Mouse (Mus musculus): ENCODE measurements around the gene Zc3h12a. TPM values are rescaled to one million over a fixed set of nuclear protein-coding genes. Genes with fewer than 3 reads are reported as not detected.

Gene Zc3h12a
- total and polyA plus RNA-seq, 3 experiments: 0.92 to 3.3 TPM; not detected in 1

DNA sequence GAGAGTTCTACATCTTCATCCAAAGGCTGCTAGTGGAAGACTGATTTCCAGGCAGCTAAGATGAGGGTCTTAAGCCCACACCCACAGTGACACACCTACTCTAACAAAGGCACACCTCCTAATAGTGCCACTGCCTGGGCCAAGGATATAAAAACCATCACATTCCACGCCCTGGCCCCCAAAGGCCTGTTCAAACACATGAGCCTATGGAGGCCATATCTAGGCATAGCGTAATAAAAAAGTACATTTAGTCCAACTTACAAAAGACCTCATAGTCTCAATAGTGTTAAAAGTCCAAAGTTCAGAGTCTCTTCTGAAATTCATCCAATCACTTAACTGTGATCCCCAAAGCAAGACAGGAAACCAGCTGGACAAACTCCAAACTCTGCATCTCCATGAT is 48.9 kb downstream of the Zc3h12a start:
- H3K9ac ChIP-seq (ENCODE audit: control insufficient read depth, low read depth, low read length, poor library complexity, severe bottlenecking): no peak overlapping the region
- H3K4me1 ChIP-seq (ENCODE audit: control insufficient read depth in 1 of 2, insufficient read depth in 2 of 2, low read length in 2 of 2): peaks cover 0 to 6% of the 10 kb centered on the region in 2 experiments; a peak in 2 of 4 replicates
- no peaks in the 10 kb centered on the region for H3K9me3 ChIP-seq (replicated peaks; ENCODE audit: insufficient read depth, low read length)
- TF ChIP-seq USF2 (IDR thresholded peaks at IDR 0.05; ENCODE audit: borderline replicate concordance in 1 of 2, insufficient read depth in 1 of 2, low read depth in 1 of 2, low read length in 2 of 2) (no peak), TCF12 (IDR thresholded peaks at IDR 0.05; ENCODE audit: low read depth, low read length) (no peak), CHD1 (IDR thresholded peaks at IDR 0.05; ENCODE audit: low read depth, low read length) (no peak), ZNF384 (IDR thresholded peaks at IDR 0.05; ENCODE audit: low read depth, low read length) (no peak), MYC (IDR thresholded peaks at IDR 0.05; ENCODE audit: low read depth, low read length) (no peak), POLR2A (IDR thresholded peaks at IDR 0.05; ENCODE audit: control insufficient read depth in 1 of 2, insufficient read depth in 1 of 2, low read depth in 1 of 2, low read length in 2 of 2, poor library complexity in 1 of 2) (no peak), CHD2 (IDR thresholded peaks at IDR 0.05; ENCODE audit: low read length) (no peak), MXI1 (IDR thresholded peaks at IDR 0.05; ENCODE audit: low read depth, low read length) (no peak), JUND (IDR thresholded peaks at IDR 0.05; ENCODE audit: low read depth, low read length) (no peak), MEF2A (IDR thresholded peaks at IDR 0.05; ENCODE audit: extremely low read depth, insufficient replicate concordance, low read depth, low read length, poor library complexity, severe bottlenecking) (no peak), NELFE (IDR thresholded peaks at IDR 0.05; ENCODE audit: low read depth, low read length) (no peak), TAL1 (IDR thresholded peaks at IDR 0.05; ENCODE audit: low read length) (no peak), POLR2AphosphoS2 (IDR thresholded peaks at IDR 0.05; ENCODE audit: low read length) (no peak), POLR2AphosphoS5 (IDR thresholded peaks at IDR 0.05; ENCODE audit: borderline replicate concordance, low read depth, low read length) (no peak), ZKSCAN1 (IDR thresholded peaks at IDR 0.05; ENCODE audit: low read depth, low read length) (no peak), UBTF (IDR thresholded peaks at IDR 0.05; ENCODE audit: borderline replicate concordance, insufficient read depth, low read depth, low read length) (no peak), MAZ (IDR thresholded peaks at IDR 0.05; ENCODE audit: low read depth, low read length) (no peak)
- H3K36me3 ChIP-seq (ENCODE audit: control insufficient read depth in 1 of 2, insufficient read depth in 2 of 2, low read length in 2 of 2): peaks cover 4 to 9% of the 10 kb centered on the region in 2 experiments; a peak in 3 of 4 replicates
- no peaks in the 10 kb centered on the region for H3K27me3 ChIP-seq (ENCODE audit: control insufficient read depth in 1 of 2, insufficient read depth in 2 of 2, low read length in 2 of 2)
- no peak overlapping the region for H3K27ac ChIP-seq (ENCODE audit: control insufficient read depth, low read depth, low read length)
- H3K79me2 ChIP-seq (ENCODE audit: control insufficient read depth, insufficient read depth, low read length, poor library complexity): peaks cover 5% of the 10 kb centered on the region; the same call in 1 of the 2 replicates
- DNase-seq (ENCODE audit: low read depth, low spot score): no peak
- no peak overlapping the region for H3K4me3 ChIP-seq (ENCODE audit: control insufficient read depth in 1 of 2, insufficient read depth in 1 of 2, low read depth in 2 of 2, low read length in 2 of 2)

DNA sequence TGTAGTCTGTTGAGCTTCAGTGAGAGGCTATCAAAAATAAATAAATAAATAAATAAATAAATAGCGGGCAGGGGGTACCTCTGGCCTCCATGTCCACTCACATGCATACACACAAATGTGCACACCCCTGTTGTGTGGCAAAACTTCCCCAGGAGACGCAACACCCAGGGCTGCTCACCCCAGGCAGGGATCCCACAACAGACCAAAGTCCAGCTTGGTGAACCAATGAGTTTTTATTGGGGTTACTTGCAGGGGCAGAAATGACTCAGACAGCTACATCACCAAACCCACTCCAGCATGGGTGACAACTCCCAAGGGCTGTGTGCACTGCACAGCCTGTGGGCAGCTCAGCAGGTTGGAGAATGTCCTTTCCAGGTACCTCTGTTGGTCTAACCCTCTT is 49.9 kb downstream of the Zc3h12a start:
- Histone ChIP-seq H3K9ac (ENCODE audit: control insufficient read depth, low read depth, low read length, poor library complexity, severe bottlenecking) (no peak overlapping the region), H3K79me2 (ENCODE audit: control insufficient read depth, insufficient read depth, low read length, poor library complexity) (no peaks in the 10 kb centered on the region)

More for the DNA sequence above, 49.9 kb downstream of the Zc3h12a start:
- TF ChIP-seq NRF1 (IDR thresholded peaks at IDR 0.05; ENCODE audit: insufficient read depth, low read depth, low read length, poor library complexity, severe bottlenecking) (no peak), HCFC1 (IDR thresholded peaks at IDR 0.05; ENCODE audit: low read depth, low read length) (no peak), POLR2A (IDR thresholded peaks at IDR 0.05; ENCODE audit: control insufficient read depth in 1 of 2, insufficient read depth in 1 of 2, low read depth in 1 of 2, low read length in 2 of 2, poor library complexity in 1 of 2) (no peak), MYC (IDR thresholded peaks at IDR 0.05; ENCODE audit: low read depth, low read length) (no peak), SIN3A (IDR thresholded peaks at IDR 0.05; ENCODE audit: low read length) (no peak), EP300 (IDR thresholded peaks at IDR 0.05; ENCODE audit: low read depth in 1 of 2, low read length in 2 of 2) (no peak), MAFK (IDR thresholded peaks at IDR 0.05; ENCODE audit: borderline replicate concordance, low read depth, low read length) (no peak), ZC3H11A (IDR thresholded peaks at IDR 0.05; ENCODE audit: low read depth, low read length) (no peak), UBTF (IDR thresholded peaks at IDR 0.05; ENCODE audit: borderline replicate concordance, insufficient read depth, low read depth, low read length) (no peak), BHLHE40 (IDR thresholded peaks at IDR 0.05; ENCODE audit: borderline replicate concordance, low read depth, low read length) (no peak), CHD1 (IDR thresholded peaks at IDR 0.05; ENCODE audit: low read depth, low read length) (no peak), ELF1 (IDR thresholded peaks at IDR 0.05; ENCODE audit: low read depth, low read length) (no peak), TBP (IDR thresholded peaks at IDR 0.05; ENCODE audit: low read depth, low read length) (no peak), E2F4 (IDR thresholded peaks at IDR 0.05; ENCODE audit: borderline replicate concordance, low read depth, low read length) (no peak), MYB (IDR thresholded peaks at IDR 0.05; ENCODE audit: low read depth, low read length) (no peak), RCOR1 (IDR thresholded peaks at IDR 0.05; ENCODE audit: low read depth, low read length) (no peak)
- DNase-seq (ENCODE audit: low read depth, low spot score): no peak
- Histone ChIP-seq H3K36me3 (ENCODE audit: control insufficient read depth in 1 of 2, insufficient read depth in 2 of 2, low read length in 2 of 2) (peaks cover 0 to 16% of the 10 kb centered on the region in 2 experiments; a peak in 2 of 4 replicates), H3K9me3 (replicated peaks; ENCODE audit: insufficient read depth, low read length) (no peaks in the 10 kb centered on the region), H3K4me1 (ENCODE audit: control insufficient read depth in 1 of 2, insufficient read depth in 2 of 2, low read length in 2 of 2) (no peaks in the 10 kb centered on the region), H3K27me3 (ENCODE audit: control insufficient read depth in 1 of 2, insufficient read depth in 2 of 2, low read length in 2 of 2) (no peaks in the 10 kb centered on the region), H3K4me3 (ENCODE audit: control insufficient read depth in 1 of 2, insufficient read depth in 1 of 2, low read depth in 2 of 2, low read length in 2 of 2) (no peak overlapping the region), H3K27ac (ENCODE audit: control insufficient read depth, low read depth, low read length) (no peak overlapping the region)
